Mouse (Mus musculus) thymus, postnatal 0 days (tissue): ENCODE measurements around the gene Hnrnph2. TPM values are rescaled to one million over a fixed set of nuclear protein-coding genes. Genes with fewer than 3 reads are reported as not detected.
A peak's percentile ranks its signal among the peaks of the same experiment; 100 is the strongest.

ENCODE experiments used
- DNase-seq: peaks from one replicate; pipeline ENCODE4 v3.0.0-alpha.2; 2015; ENCODE audit warnings: low spot score
- polyA plus RNA-seq: library from polyadenylated mRNA; unstranded; fragments of >200 nt; fragmentation: Nextera tagmentation; extraction: Ambion mirVana; gene quantifications from 2 replicates; pipeline ENCODE4 v1.2.1, GENCODE M21; 2015

Gene Hnrnph2
- polyA plus RNA-seq = 123 and 128 TPM in 2 replicates

GRCm38 (mm10) chrX:134600659-134601379 lies at the start of gene Hnrnph2, which contains the start of gene Gla:
Gene Hnrnph2 (plus strand): TSS chrX:134601179.
Gene Gla (minus strand): TSS chrX:134601125.
- peak; percentile 94 for DNase-seq

- DNase-seq = no peak
These were observed 47.7 kb upstream of the Hnrnph2 start for GRCm38 (mm10) chrX:134553326-134553725.

- no peak for DNase-seq
These were observed 46.6 kb upstream of the Hnrnph2 start for GRCm38 (mm10) chrX:134554425-134554824.

GRCm38 (mm10) chrX:134564326-134564725 lies 36.7 kb upstream of the Hnrnph2 start:
- DNase-seq = no peak

- peak; percentile 40 for DNase-seq
These were observed 34.3 kb upstream of the Hnrnph2 start for GRCm38 (mm10) chrX:134566536-134567222.

GRCm38 (mm10) chrX:134577896-134578295 lies 23.1 kb upstream of the Hnrnph2 start:
- no peak for DNase-seq

- DNase-seq = no peak
These were observed 20.3 kb upstream of the Hnrnph2 start for GRCm38 (mm10) chrX:134580528-134581305.

- no peak for DNase-seq
These were observed 18.7 kb upstream of the Hnrnph2 start for GRCm38 (mm10) chrX:134582270-134582669.

GRCm38 (mm10) chrX:134582888-134583669 lies 17.9 kb upstream of the Hnrnph2 start, which contains the start of gene Btk:
Gene Btk (minus strand): TSS chrX:134583570.
- DNase-seq = no peak

- DNase-seq = peak; percentile 90
These were observed 15.6 kb upstream of the Hnrnph2 start, which contains the start of gene Rpl36a for GRCm38 (mm10) chrX:134585103-134586002. Gene Rpl36a (plus strand): TSS chrX:134585654.

GRCm38 (mm10) chrX:134586447-134586846 lies 14.5 kb upstream of the Hnrnph2 start:
- DNase-seq = no peak

- DNase-seq = no peak
These were observed 12.7 kb upstream of the Hnrnph2 start for GRCm38 (mm10) chrX:134588261-134588660.

- no peak for DNase-seq
These were observed 12.0 kb upstream of the Hnrnph2 start for GRCm38 (mm10) chrX:134588997-134589396.

GRCm38 (mm10) chrX:134589836-134590235 lies 11.1 kb upstream of the Hnrnph2 start:
- no peak for DNase-seq

GRCm38 (mm10) chrX:134599922-134600565 lies 935 bp upstream of the Hnrnph2 start:
- DNase-seq = no peak

GRCm38 (mm10) chrX:134601380-134602120 lies 571 bp downstream of the Hnrnph2 start:
- no peak for DNase-seq

GRCm38 (mm10) chrX:134609472-134609871 lies 8.5 kb downstream of the Hnrnph2 start:
- DNase-seq = peak; percentile 63

- no peak for DNase-seq
These were observed 10.0 kb downstream of the Hnrnph2 start for GRCm38 (mm10) chrX:134610984-134611383.
